Mouse (Mus musculus) myocyte (in vitro differentiated cells): ENCODE measurements around the gene Mcpt1.

Experiments used
- POLR2A ChIP-seq: IDR thresholded peaks from one replicate; pipeline ENCODE4 v1.6.1; 2011; ENCODE audit warnings: low read depth, mild to moderate bottlenecking, control low read depth, moderate library complexity; ENCODE audit not compliant: insufficient read length
- SRF ChIP-seq: IDR thresholded peaks from one replicate; pipeline ENCODE4 v1.6.1; 2011; ENCODE audit warnings: low read depth; ENCODE audit not compliant: control insufficient read depth, insufficient read length
- USF1 ChIP-seq: IDR thresholded peaks from one replicate; pipeline ENCODE4 v1.6.1; 2011; ENCODE audit warnings: low read depth, mild to moderate bottlenecking, control low read depth, moderate library complexity

DNA sequence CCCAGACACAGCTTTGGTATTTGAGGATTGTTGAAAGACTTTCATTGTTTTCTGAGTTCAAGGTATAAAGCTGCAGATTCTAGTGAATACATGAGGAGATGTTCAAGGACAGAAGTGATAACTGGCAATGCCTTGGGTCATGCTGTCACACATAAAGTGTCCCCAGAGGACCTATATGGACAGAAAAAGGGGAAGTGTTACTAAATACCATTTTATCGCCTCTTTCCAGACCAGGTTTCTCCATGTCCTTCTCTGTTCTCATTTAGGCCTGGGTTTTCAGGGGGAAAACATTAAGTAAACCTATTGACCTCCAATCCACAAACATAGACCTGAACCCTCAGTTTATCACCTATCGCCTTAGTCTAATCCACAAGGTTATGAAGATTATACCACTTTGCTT lies 3.8 kb upstream of the Mcpt1 start:
- no peak for TF ChIP-seq SRF
- no peak for TF ChIP-seq USF1
- TF ChIP-seq POLR2A, result no peak
